Mouse (Mus musculus) T-helper 1 cell (primary cell): ENCODE results near the gene Tmem87a.

ENCODE experiments used
- in situ Hi-C: fragments of 300-600 bp; cut with MboI, MseI; formaldehyde crosslinking; loops from one replicate; pipeline ENCODE4 v1.15.1; 2025; ENCODE audit warnings: high pct_unique_total_duplicates

The Tmem87a gene

DNA sequence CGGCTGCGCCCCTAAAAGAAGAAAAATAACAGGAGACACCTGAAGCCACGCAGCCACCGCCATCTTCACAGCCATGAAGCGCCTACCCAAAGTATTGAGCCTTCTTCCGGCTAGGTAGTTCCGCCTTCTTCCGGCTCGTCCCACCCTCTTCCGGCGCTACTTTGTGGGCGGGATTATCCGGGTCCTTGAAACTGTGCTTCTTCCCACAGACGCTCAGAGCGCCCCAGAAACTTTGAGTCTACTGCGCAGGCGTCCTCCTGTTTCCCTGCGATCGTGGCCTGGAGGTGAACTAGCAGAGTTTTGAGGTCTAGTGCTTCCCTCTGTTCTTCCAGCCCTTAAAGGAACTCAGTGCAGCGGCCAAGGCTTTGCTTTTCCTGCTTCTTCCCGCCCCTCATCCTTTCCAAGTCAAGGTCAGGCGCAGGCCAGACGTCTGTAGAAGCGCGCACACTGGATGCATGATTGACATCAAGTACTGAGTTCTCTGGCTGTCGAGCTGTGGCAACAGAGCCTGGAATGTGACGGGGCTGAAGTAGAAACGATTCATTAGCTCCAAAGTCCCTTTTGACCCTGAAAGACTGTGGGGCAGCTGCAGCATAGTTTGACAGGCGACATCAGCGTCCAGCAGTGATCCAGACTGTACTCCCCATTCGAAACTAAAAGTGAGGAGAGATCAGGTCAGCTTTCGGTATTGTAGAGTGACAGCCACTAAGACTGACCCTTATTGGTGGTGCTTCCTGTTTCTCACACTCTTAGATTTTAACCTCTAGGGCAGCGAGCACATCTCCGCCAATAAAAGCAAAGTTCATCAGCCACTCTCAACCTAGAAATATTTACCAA is at the start of gene Tmem87a:
TSS of gene Tmem87a (minus strand) at position 128 of the 837 bp plus-strand sequence.
- in situ Hi-C loops = no loop called here

DNA sequence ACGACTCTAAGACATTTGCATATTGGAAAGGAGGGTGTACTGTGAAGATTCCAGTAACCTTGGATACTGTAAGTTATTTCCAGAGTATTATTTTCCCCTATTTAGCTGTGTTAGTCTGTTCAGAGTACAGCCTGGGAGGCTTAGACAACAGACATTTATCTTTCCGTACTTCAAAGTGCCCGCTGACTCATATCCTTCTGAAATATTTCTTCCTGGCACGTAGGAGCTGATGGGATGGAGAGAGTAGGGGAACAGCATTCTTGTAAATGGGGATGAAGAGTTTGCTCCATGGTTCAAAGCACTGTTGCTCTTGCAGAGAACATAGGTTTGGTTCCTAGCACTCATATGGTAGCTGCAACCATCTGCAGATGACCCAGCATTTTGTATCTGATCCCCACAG is 48.7 kb upstream of the Tmem87a start:
- in situ Hi-C loops = no loop called here

DNA sequence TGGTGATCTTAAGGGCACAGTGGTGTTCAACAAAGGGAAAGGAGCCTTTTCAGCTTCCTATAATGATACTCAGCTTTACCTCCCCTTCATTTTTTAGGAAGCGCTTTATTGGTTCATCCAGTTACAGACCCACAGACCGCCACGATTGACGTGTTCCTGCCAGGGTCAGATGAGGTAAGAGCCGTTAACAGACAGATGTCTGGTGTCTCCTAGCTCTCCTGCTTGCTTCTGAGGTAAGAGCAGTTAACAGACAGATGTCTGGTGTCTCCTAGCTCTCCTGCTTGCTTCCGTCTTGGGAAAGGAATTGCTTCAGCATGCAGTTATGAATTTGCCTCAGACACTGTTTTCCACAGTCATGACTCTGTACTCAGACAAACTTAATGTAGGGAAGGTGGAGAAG is 46.8 kb upstream of the Tmem87a start:
- in situ Hi-C loops = no loop called here

- in situ Hi-C loops = loop anchor here (25.0 kb wide), 1 partner anchor 260 kb away; no protein-coding TSS in a partner anchor
Measured at GRCm38 (mm10) chr2:120447306-120447705, 43.4 kb upstream of the Tmem87a start.

GRCm38 (mm10) chr2:120446373-120446772 is 42.5 kb upstream of the Tmem87a start:
- in situ Hi-C loops = loop anchor here (25.0 kb wide), 1 partner anchor 259 kb away; no protein-coding TSS in a partner anchor

- in situ Hi-C loops = loop anchor here (25.0 kb wide), 1 partner anchor 257 kb away; no protein-coding TSS in a partner anchor
Measured at GRCm38 (mm10) chr2:120444486-120444885, 40.6 kb upstream of the Tmem87a start.

GRCm38 (mm10) chr2:120424386-120424785 is 20.5 kb upstream of the Tmem87a start:
- in situ Hi-C loops = no loop called here

DNA sequence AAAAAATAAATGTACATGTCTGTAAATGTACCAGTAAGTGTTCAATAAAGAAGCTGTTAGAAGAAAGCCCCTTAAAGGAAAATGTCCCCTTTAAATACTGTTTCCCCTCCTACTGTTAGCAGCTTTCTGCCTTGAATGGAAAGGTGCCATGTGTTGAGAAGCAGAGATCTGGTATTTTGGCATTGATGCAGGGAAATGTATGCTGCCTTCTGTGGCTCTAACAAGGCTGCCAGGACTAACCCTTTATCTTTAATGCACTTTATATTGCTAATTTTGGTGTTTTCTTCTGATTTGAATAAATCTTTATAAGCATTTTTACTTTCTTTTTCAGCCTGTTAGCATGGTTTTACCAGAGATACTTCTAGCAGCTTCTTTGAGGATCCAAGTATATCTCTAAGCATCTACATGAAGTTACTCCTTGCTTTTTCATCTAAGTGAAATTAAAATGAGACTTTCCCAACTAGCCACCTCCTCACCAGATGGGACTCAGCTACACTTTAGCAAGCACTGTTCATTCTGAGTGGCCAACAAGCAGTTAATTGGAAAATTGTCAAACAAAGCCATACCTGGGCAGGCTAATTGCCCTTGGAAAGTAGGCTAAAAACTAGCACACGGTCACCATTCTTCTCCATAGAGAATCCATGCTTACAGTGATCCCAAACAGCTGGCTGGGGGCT is 11.0 kb upstream of the Tmem87a start:
- in situ Hi-C loops = no loop called here

DNA sequence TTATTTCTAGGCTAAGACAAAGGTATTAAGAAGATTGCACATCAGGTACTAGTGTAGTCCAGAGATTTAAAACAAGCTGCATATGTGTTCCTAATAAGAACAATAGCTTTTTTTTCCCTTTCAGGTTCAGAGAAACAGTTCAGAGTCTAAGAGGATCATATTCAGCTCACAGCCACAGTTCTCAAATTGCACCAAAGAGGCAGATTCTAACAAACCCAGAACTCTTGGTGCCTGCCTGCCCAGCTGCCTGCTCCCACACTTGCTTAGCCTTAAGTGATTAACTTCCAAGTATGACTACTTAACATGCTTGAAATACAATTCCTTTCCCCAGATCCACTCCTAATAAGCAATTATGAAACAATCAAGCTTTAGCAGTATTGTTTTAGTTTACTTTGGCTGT is 10.2 kb upstream of the Tmem87a start:
- in situ Hi-C loops = no loop called here

- in situ Hi-C loops = no loop called here
Measured at GRCm38 (mm10) chr2:120411096-120411628, 7.2 kb upstream of the Tmem87a start.

- in situ Hi-C loops = no loop called here
Measured at GRCm38 (mm10) chr2:120404823-120405765, 1.2 kb upstream of the Tmem87a start.

- in situ Hi-C loops = no loop called here
Measured at GRCm38 (mm10) chr2:120403653-120403985, 294 bp downstream of the Tmem87a start, which contains the start of gene Ganc. Gene Ganc, plus strand, starts transcription at chr2:120403896.

DNA sequence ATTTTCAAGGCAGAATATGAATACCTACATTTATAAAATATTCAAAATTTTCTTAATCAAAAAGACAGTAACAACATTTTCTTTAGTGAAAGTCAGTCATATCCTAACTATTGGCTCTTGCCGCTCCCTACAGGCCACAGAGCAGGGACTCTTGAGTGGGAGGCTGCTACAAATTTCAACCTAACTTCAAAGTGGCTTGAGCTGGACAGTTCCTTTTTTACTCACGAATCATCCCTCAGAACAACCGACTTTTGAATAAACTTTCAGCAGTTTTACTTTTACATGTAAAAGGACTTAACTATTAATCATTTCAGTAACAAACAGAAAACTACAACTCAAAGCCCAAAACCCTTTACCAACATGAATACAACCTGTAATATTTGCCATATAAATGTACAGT is 1.1 kb downstream of the Tmem87a start:
- in situ Hi-C loops = no loop called here

DNA sequence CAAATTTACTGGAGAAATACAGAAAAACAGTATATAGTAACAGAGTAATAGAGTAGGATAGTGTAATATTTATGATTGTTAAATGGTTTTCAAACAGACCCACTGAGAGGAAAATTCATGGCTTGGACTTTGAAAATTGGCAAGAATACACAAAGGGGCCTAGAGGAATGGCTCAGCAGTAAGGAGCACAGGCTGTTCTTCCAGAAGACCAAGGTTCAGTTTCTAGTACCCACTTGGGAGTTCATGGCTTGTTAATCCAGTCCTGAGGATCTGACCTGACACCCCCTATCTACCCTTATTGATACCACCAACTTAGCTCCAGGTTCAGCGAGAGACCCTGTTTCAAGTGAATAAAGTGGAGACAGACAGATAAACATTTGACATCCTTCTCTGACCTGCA is 6.0 kb downstream of the Tmem87a start:
- in situ Hi-C loops = no loop called here

- in situ Hi-C loops = no loop called here
Measured at GRCm38 (mm10) chr2:120392406-120392805, 11.5 kb downstream of the Tmem87a start.

DNA sequence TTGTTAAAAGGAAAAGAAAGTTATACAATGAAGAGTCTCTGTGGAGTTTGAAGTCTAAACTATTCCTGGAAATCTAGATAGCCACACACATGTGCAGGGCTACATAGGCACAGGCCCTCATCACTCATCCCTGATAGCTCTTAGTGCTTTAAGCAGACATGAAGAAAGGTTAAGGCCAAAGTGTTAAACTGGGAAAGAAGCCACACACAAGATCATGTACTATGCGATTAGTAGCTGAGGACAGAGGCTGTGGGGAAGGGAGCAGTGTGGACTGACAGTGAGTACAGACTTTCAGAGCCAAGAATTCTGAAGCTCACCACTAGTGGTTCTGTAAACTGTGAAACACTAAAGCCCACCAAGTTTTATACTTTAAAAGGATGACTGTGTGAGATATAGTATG is 13.0 kb downstream of the Tmem87a start:
- in situ Hi-C loops = no loop called here

DNA sequence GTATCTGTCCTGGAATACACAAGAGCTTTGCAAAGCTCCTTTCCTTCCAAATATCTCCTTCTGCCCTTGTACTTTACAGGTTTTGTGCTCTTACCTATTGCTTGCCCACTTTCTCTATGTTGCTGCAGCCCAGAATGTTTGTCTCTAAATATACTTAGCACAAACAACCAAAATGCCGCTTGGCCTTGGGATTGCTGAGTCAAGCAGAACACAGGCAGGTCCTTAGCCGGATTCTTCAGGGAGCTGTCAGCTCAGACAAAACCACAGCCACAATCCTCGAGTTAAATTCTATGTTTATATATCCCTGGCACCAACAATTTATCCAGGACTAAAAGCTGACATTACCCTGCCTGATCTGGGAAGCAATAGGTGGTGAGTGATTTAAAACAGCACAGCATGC is 14.5 kb downstream of the Tmem87a start:
- in situ Hi-C loops = no loop called here

DNA sequence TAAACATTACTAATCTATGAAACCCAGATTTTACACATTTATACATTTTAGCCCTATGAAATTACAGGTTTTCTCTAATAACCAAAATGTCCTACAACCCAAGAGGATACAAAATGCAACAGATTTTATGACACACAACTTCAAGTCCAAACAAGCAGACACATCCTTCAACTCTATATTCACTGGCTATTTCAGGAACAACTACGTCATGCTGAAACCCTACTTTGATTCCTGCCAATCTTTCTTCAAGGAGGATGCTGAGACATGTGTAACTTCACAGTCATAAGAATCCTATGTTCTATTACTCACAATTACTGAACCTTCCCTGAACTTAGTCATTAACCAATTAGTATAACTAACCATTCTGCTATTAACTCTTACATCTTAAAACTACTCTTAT is 16.6 kb downstream of the Tmem87a start:
- in situ Hi-C loops = no loop called here

- in situ Hi-C loops = no loop called here
Measured at GRCm38 (mm10) chr2:120386264-120386663, 17.6 kb downstream of the Tmem87a start.

DNA sequence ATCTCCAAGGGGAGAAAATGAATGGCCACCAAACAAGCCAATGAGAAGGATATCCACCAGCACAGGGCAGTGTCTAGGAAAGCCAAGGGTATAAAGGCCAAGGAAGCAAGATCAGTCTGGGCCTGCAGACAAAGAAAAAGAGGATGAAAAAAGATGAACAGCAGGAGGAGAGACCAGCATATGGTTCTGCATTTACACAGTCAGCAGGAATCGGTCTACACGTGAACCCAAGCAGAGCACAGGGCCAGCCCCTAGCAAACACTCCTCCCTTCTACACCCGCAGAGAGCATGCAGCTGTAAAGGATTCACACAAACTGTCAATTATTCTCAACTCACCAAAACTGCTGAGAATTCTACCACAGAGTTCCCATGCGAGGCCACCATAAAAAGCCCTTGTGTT is 30.1 kb downstream of the Tmem87a start:
- in situ Hi-C loops = no loop called here

GRCm38 (mm10) chr2:120367416-120368207 is 36.3 kb downstream of the Tmem87a start:
- in situ Hi-C loops = no loop called here
